Mouse (Mus musculus) small intestine, adult 2 months (tissue): ENCODE measurements at regions not wholly inside any gene's neighbourhood (a gene's known extent, or its start where the extent isn't known, plus 50 kb on each side); places are given as distances from the start of the nearest gene placed in this dataset.

Experiments
- CTCF ChIP-seq: fragments of 200-500 bp; IDR thresholded peaks from 2 replicates; pipeline ENCODE4 v1.5.1; 2012; ENCODE audit warnings: low read depth, mild to moderate bottlenecking, control low read depth, inconsistent platforms, low read length, moderate library complexity, mixed read lengths; ENCODE audit not compliant: insufficient replicate concordance, insufficient read length; ENCODE audit errors: extremely low read depth
- POLR2A ChIP-seq: fragments of 200-500 bp; IDR thresholded peaks from 2 replicates; pipeline ENCODE4 v1.6.1; 2012; ENCODE audit warnings: low read depth, mild to moderate bottlenecking, control low read depth, inconsistent platforms, low read length, moderate library complexity

GRCm38 (mm10) chr17:52225584-52225983 lies 376.9 kb upstream of the Kcnh8 start:
- TF ChIP-seq CTCF: no peak
- TF ChIP-seq POLR2A: no peak
